Mouse (Mus musculus) hindbrain, embryonic 15.5 days (tissue): ENCODE results near the gene Hoxa3. TPM values are rescaled to one million over a fixed set of nuclear protein-coding genes. Genes with fewer than 3 reads are reported as not detected.
A peak's percentile ranks its signal among the peaks of the same experiment; 100 is the strongest.

ENCODE experiments used
- ATAC-seq: fragments of 200-750 bp; cut with Nextera tagmentation; 2 replicates; pipeline ENCODE4 v1.8.0; 2017; ENCODE audit warnings: low read depth, moderate number of reproducible peaks, moderate TSS enrichment; ENCODE audit not compliant: low FRiP score
- H3K27ac ChIP-seq: fragments of 300-500 bp; sonication (generic); replicated peaks from 2 replicates; pipeline ENCODE4 v1.5.1; 2015; ENCODE audit warnings: mild to moderate bottlenecking, inconsistent platforms
- H3K27me3 ChIP-seq: fragments of 300-500 bp; sonication (generic); 2 replicates; pipeline ENCODE4 v1.6.1; 2015; ENCODE audit warnings: control low read depth, inconsistent platforms
- H3K36me3 ChIP-seq: fragments of 300-500 bp; sonication (generic); 2 replicates; pipeline ENCODE4 v1.6.1; 2015; ENCODE audit warnings: control low read depth, inconsistent platforms
- H3K4me1 ChIP-seq: fragments of 300-500 bp; sonication (generic); replicated peaks from 2 replicates; pipeline ENCODE4 v1.6.1; 2015; ENCODE audit warnings: control low read depth, inconsistent platforms
- H3K4me2 ChIP-seq: fragments of 300-500 bp; sonication (generic); 2 replicates; pipeline ENCODE4 v1.6.1; 2015; ENCODE audit warnings: moderate library complexity, mild to moderate bottlenecking, inconsistent platforms
- H3K4me3 ChIP-seq: fragments of 300-500 bp; sonication (generic); 2 replicates; pipeline ENCODE4 v1.5.1; 2015; ENCODE audit warnings: mild to moderate bottlenecking, inconsistent platforms
- H3K9ac ChIP-seq: fragments of 300-500 bp; sonication (generic); 2 replicates; pipeline ENCODE4 v1.6.1; 2015; ENCODE audit warnings: inconsistent platforms
- H3K9me3 ChIP-seq: fragments of 300-500 bp; sonication (generic); 2 replicates; pipeline ENCODE4 v1.6.1; 2016; ENCODE audit warnings: control low read depth, inconsistent platforms
- WGBS: fragments of 180-500 bp; shearing (Covaris S2); methylation state at CpG from one replicate; pipeline ENCODE4 v1.1.7; 2015; 5-methylcytosine and 5-hydroxymethylcytosine counted together
- polyA plus RNA-seq: library from polyadenylated mRNA; unstranded; fragments of >200 nt; fragmentation: Nextera tagmentation; extraction: Ambion mirVana; gene quantifications from 2 replicates; pipeline ENCODE4 v1.2.1, GENCODE M21; 2015

Gene Hoxa3
- polyA plus RNA-seq, 1 experiment from 2014 or later, result 16.3 TPM

- no peak for ATAC-seq
- peak overlapping the region; percentile 97 for H3K4me2 ChIP-seq
- H3K4me1 ChIP-seq, result peaks cover 37% of the 10 kb centered on the region
- no peaks in the 10 kb centered on the region for H3K9me3 ChIP-seq
- H3K27me3 ChIP-seq, result peaks cover 12% of the 10 kb centered on the region; the same call in 1 of the 2 replicates
- H3K4me3 ChIP-seq, result peak overlapping the region; percentile 51
- H3K36me3 ChIP-seq, result no peaks in the 10 kb centered on the region
- H3K9ac ChIP-seq, result peak overlapping the region; percentile 68
- WGBS, result 5% methylated on average over 7 of the region's 7 CpGs
- H3K27ac ChIP-seq, result peak overlapping the region; percentile 95
Observed at GRCm38 (mm10) chr6:52171938-52172337, 41.2 kb downstream of the Hoxa3 start.

- Histone ChIP-seq H3K27me3 (peaks cover 12% of the 10 kb centered on the region; the same call in 1 of the 2 replicates), H3K27ac (peak overlapping the region; percentile 95), H3K9ac (peak overlapping the region; percentile 68), H3K9me3 (no peaks in the 10 kb centered on the region), H3K4me3 (peak overlapping the region; percentile 51), H3K36me3 (no peaks in the 10 kb centered on the region), H3K4me1 (peaks cover 37% of the 10 kb centered on the region), H3K4me2 (peak overlapping the region; percentile 97)
- WGBS, result 7% methylated on average over 4 of the region's 4 CpGs
- no peak for ATAC-seq
Observed at GRCm38 (mm10) chr6:52171331-52171730, 41.8 kb downstream of the Hoxa3 start.

- Histone ChIP-seq H3K9ac (peak overlapping the region; percentile 68), H3K27me3 (peaks cover 12% of the 10 kb centered on the region; the same call in 1 of the 2 replicates), H3K4me1 (peaks cover 37% of the 10 kb centered on the region), H3K27ac (peak overlapping the region; percentile 95), H3K4me2 (peak overlapping the region; percentile 97), H3K36me3 (no peaks in the 10 kb centered on the region), H3K9me3 (no peaks in the 10 kb centered on the region), H3K4me3 (peak overlapping the region; percentile 51)
- 7% methylated on average over 5 of the region's 5 CpGs for WGBS
- ATAC-seq, result no peak
Observed at GRCm38 (mm10) chr6:52170898-52171223, 42.3 kb downstream of the Hoxa3 start.

- peak overlapping the region; percentile 68 for H3K9ac ChIP-seq
- peaks cover 37% of the 10 kb centered on the region for H3K4me1 ChIP-seq
- peak overlapping the region; percentile 95 for H3K27ac ChIP-seq
- H3K36me3 ChIP-seq, result no peaks in the 10 kb centered on the region
- peak overlapping the region; percentile 51 for H3K4me3 ChIP-seq
- peak overlapping the region; percentile 97 for H3K4me2 ChIP-seq
- no peaks in the 10 kb centered on the region for H3K9me3 ChIP-seq
- under 1% methylated on average over 40 of the region's 40 CpGs for WGBS
- ATAC-seq, result 0 out of 2 replicates have a peak, but pooled peaks have one; percentile 2
- peaks cover 12% of the 10 kb centered on the region; the same call in 1 of the 2 replicates for H3K27me3 ChIP-seq
Observed at GRCm38 (mm10) chr6:52170166-52170897, 42.8 kb downstream of the Hoxa3 start.

- 7% methylated on average over 16 of the region's 16 CpGs for WGBS
Observed at GRCm38 (mm10) chr6:52169499-52170165, 43.5 kb downstream of the Hoxa3 start.

GRCm38 (mm10) chr6:52168191-52169055, 44.7 kb downstream of the Hoxa3 start:
- H3K9ac ChIP-seq, result peak overlapping the region; percentile 68
- no peak for ATAC-seq
- 2% methylated on average over 42 of the region's 42 CpGs for WGBS
- H3K9me3 ChIP-seq, result no peaks in the 10 kb centered on the region
- no peaks in the 10 kb centered on the region for H3K36me3 ChIP-seq
- H3K4me3 ChIP-seq, result peak overlapping the region; percentile 87
- H3K4me2 ChIP-seq, result peak overlapping the region; percentile 97
- peak overlapping the region; percentile 95 for H3K27ac ChIP-seq
- H3K27me3 ChIP-seq, result peaks cover 12% of the 10 kb centered on the region; the same call in 1 of the 2 replicates
- H3K4me1 ChIP-seq, result peaks cover 34% of the 10 kb centered on the region

More at GRCm38 (mm10) chr6:52169499-52170165, 43.5 kb downstream of the Hoxa3 start:
- Histone ChIP-seq H3K36me3 (no peaks in the 10 kb centered on the region), H3K4me3 (peak overlapping the region; percentile 51), H3K27me3 (peaks cover 12% of the 10 kb centered on the region; the same call in 1 of the 2 replicates), H3K9me3 (no peaks in the 10 kb centered on the region), H3K9ac (peak overlapping the region; percentile 68), H3K4me2 (peak overlapping the region; percentile 97), H3K27ac (peak overlapping the region; percentile 95), H3K4me1 (peaks cover 37% of the 10 kb centered on the region)
- no peak for ATAC-seq

GRCm38 (mm10) chr6:52167736-52168161, 45.4 kb downstream of the Hoxa3 start:
- H3K27me3 ChIP-seq, result peaks cover 14% of the 10 kb centered on the region; the same call in 1 of the 2 replicates
- H3K36me3 ChIP-seq, result no peaks in the 10 kb centered on the region
- peak overlapping the region; percentile 97 for H3K4me2 ChIP-seq
- no peak for ATAC-seq
- no peaks in the 10 kb centered on the region for H3K9me3 ChIP-seq
- H3K4me3 ChIP-seq, result peak overlapping the region; percentile 87
- H3K9ac ChIP-seq, result peak overlapping the region; percentile 68
- WGBS, result 2% methylated on average over 14 of the region's 14 CpGs
- H3K27ac ChIP-seq, result peak overlapping the region; percentile 95
- H3K4me1 ChIP-seq, result peaks cover 31% of the 10 kb centered on the region

GRCm38 (mm10) chr6:52167176-52167575, 46.0 kb downstream of the Hoxa3 start:
- H3K4me3 ChIP-seq, result peak overlapping the region; percentile 87
- H3K4me1 ChIP-seq, result peaks cover 26% of the 10 kb centered on the region

GRCm38 (mm10) chr6:52166431-52167077, 46.6 kb downstream of the Hoxa3 start:
- ATAC-seq, result no peak
- H3K27ac ChIP-seq, result peak overlapping the region; percentile 95
- H3K9me3 ChIP-seq, result no peaks in the 10 kb centered on the region
- H3K4me2 ChIP-seq, result peak overlapping the region; percentile 97
- peak overlapping the region; percentile 87 for H3K4me3 ChIP-seq
- peak overlapping the region; percentile 68 for H3K9ac ChIP-seq
- H3K4me1 ChIP-seq, result peaks cover 20% of the 10 kb centered on the region
- no peaks in the 10 kb centered on the region for H3K36me3 ChIP-seq
- WGBS, result 4% methylated on average over 4 of the region's 4 CpGs
- H3K27me3 ChIP-seq, result peaks cover 11% of the 10 kb centered on the region; the same call in 1 of the 2 replicates

More at GRCm38 (mm10) chr6:52167176-52167575, 46.0 kb downstream of the Hoxa3 start:
- Histone ChIP-seq H3K27ac (peak overlapping the region; percentile 95), H3K9me3 (no peaks in the 10 kb centered on the region), H3K4me2 (peak overlapping the region; percentile 97), H3K9ac (peak overlapping the region; percentile 68), H3K27me3 (peaks cover 11% of the 10 kb centered on the region; the same call in 1 of the 2 replicates), H3K36me3 (no peaks in the 10 kb centered on the region)
- WGBS, result 6% methylated on average over 1 of the region's 1 CpGs
- ATAC-seq, result no peak

- H3K9ac ChIP-seq, result peak overlapping the region; percentile 68
- no peak for ATAC-seq
- H3K27me3 ChIP-seq, result peaks cover 5% of the 10 kb centered on the region; the same call in 1 of the 2 replicates
- peak overlapping the region; percentile 95 for H3K27ac ChIP-seq
- WGBS, result under 1% methylated on average over 28 of the region's 28 CpGs
- peak overlapping the region; percentile 97 for H3K4me2 ChIP-seq
- peak overlapping the region; percentile 87 for H3K4me3 ChIP-seq
- H3K36me3 ChIP-seq, result no peaks in the 10 kb centered on the region
- H3K4me1 ChIP-seq, result peaks cover 12% of the 10 kb centered on the region
- H3K9me3 ChIP-seq, result no peaks in the 10 kb centered on the region
Observed at GRCm38 (mm10) chr6:52165441-52166370, 47.4 kb downstream of the Hoxa3 start.
